Mouse (Mus musculus) kidney, postnatal 10 days (tissue): ENCODE measurements at regions not wholly inside any gene's neighbourhood (a gene's known extent, or its start where the extent isn't known, plus 50 kb on each side); places are given as distances from the start of the nearest gene placed in this dataset.
A peak's percentile ranks its signal among the peaks of the same experiment; 100 is the strongest.

ENCODE experiments used
- DNase-seq: peaks from one replicate; pipeline ENCODE4 v3.0.0; 2021; ENCODE audit warnings: mixed read lengths

GRCm38 (mm10) chr5:126755107-126755506 is 486.5 kb upstream of the Tmem132c start:
- DNase-seq = no peak

- DNase-seq = no peak
Observed at GRCm38 (mm10) chr5:126765037-126765707, 476.4 kb upstream of the Tmem132c start.

GRCm38 (mm10) chr5:126769031-126769430 is 472.6 kb upstream of the Tmem132c start:
- DNase-seq = no peak

GRCm38 (mm10) chr5:126787706-126788610 is 453.6 kb upstream of the Tmem132c start:
- peak; percentile 66 for DNase-seq

- DNase-seq = no peak
Observed at GRCm38 (mm10) chr5:126799698-126800279, 441.8 kb upstream of the Tmem132c start.

GRCm38 (mm10) chr5:126806656-126807055 is 435.0 kb upstream of the Tmem132c start:
- no peak for DNase-seq

GRCm38 (mm10) chr5:126816069-126816468 is 425.5 kb upstream of the Tmem132c start:
- DNase-seq = no peak

- no peak for DNase-seq
Observed at GRCm38 (mm10) chr5:126835440-126835839, 406.2 kb upstream of the Tmem132c start.

- DNase-seq = no peak
Observed at GRCm38 (mm10) chr5:126842606-126843005, 399.0 kb upstream of the Tmem132c start.

GRCm38 (mm10) chr5:126862078-126862477 is 379.5 kb upstream of the Tmem132c start:
- DNase-seq = no peak

GRCm38 (mm10) chr5:126875842-126876241 is 365.8 kb upstream of the Tmem132c start:
- no peak for DNase-seq

GRCm38 (mm10) chr5:126890710-126891109 is 350.9 kb upstream of the Tmem132c start:
- DNase-seq = no peak

GRCm38 (mm10) chr5:126893063-126893462 is 348.5 kb upstream of the Tmem132c start:
- no peak for DNase-seq

GRCm38 (mm10) chr5:126910084-126910483 is 331.5 kb upstream of the Tmem132c start:
- DNase-seq = peak; percentile 6

GRCm38 (mm10) chr5:126917300-126917699 is 324.3 kb upstream of the Tmem132c start:
- no peak for DNase-seq

GRCm38 (mm10) chr5:126933466-126933865 is 308.1 kb upstream of the Tmem132c start:
- no peak for DNase-seq

GRCm38 (mm10) chr5:126944861-126945260 is 296.7 kb upstream of the Tmem132c start:
- no peak for DNase-seq

- no peak for DNase-seq
Observed at GRCm38 (mm10) chr5:126954189-126954588, 287.4 kb upstream of the Tmem132c start.

GRCm38 (mm10) chr5:126954634-126955033 is 287.0 kb upstream of the Tmem132c start:
- no peak for DNase-seq

- DNase-seq = no peak
Observed at GRCm38 (mm10) chr5:126964577-126964976, 277.0 kb upstream of the Tmem132c start.

GRCm38 (mm10) chr5:126967076-126967475 is 274.5 kb upstream of the Tmem132c start:
- DNase-seq = no peak

GRCm38 (mm10) chr5:126969373-126969772 is 272.2 kb upstream of the Tmem132c start:
- no peak for DNase-seq

- DNase-seq = no peak
Observed at GRCm38 (mm10) chr5:126971284-126971683, 270.3 kb upstream of the Tmem132c start.

- no peak for DNase-seq
Observed at GRCm38 (mm10) chr5:126971981-126972380, 269.6 kb upstream of the Tmem132c start.
